Mouse (Mus musculus) heart, embryonic 10.5 days (tissue): ENCODE measurements around the gene Olfr455. TPM values are rescaled to one million over a fixed set of nuclear protein-coding genes. Genes with fewer than 3 reads are reported as not detected.

Experiments used
- DNase-seq: peaks from one replicate; pipeline ENCODE4 v3.0.0-alpha.2; 2017; ENCODE audit warnings: low spot score
- H3K27ac ChIP-seq: fragments of 300-500 bp; sonication (generic); 2 replicates; pipeline ENCODE4 v1.5.1; 2016; ENCODE audit warnings: mild to moderate bottlenecking
- H3K27me3 ChIP-seq: fragments of 300-500 bp; sonication (generic); 2 replicates; pipeline ENCODE4 v1.6.1; 2016; ENCODE audit warnings: mild to moderate bottlenecking; ENCODE audit not compliant: poor library complexity, insufficient read depth, severe bottlenecking
- H3K36me3 ChIP-seq: fragments of 300-500 bp; sonication (generic); 2 replicates; pipeline ENCODE4 v1.6.1; 2016; ENCODE audit warnings: mild to moderate bottlenecking, moderate library complexity
- H3K4me1 ChIP-seq: fragments of 300-500 bp; sonication (generic); 2 replicates; pipeline ENCODE4 v1.6.1; 2016; ENCODE audit warnings: mild to moderate bottlenecking
- H3K4me3 ChIP-seq: fragments of 300-500 bp; sonication (generic); 2 replicates; pipeline ENCODE4 v1.5.1; 2016; ENCODE audit warnings: mild to moderate bottlenecking, moderate library complexity
- H3K9me3 ChIP-seq: fragments of 300-500 bp; sonication (generic); 2 replicates; pipeline ENCODE4 v1.6.1; 2016; ENCODE audit warnings: mild to moderate bottlenecking, moderate library complexity
- WGBS: fragments of 180-500 bp; shearing (Covaris S2); methylation state at CpG from one replicate; pipeline ENCODE4 v1.1.7; 2016; 5-methylcytosine and 5-hydroxymethylcytosine counted together
- polyA plus RNA-seq: library from polyadenylated mRNA; unstranded; fragments of >200 nt; fragmentation: Nextera tagmentation; extraction: Ambion mirVana; gene quantifications from 2 replicates; pipeline ENCODE4 v1.2.1, GENCODE M21; 2016

Gene Olfr455
- polyA plus RNA-seq, 1 experiment from 2014 or later = not detected

DNA sequence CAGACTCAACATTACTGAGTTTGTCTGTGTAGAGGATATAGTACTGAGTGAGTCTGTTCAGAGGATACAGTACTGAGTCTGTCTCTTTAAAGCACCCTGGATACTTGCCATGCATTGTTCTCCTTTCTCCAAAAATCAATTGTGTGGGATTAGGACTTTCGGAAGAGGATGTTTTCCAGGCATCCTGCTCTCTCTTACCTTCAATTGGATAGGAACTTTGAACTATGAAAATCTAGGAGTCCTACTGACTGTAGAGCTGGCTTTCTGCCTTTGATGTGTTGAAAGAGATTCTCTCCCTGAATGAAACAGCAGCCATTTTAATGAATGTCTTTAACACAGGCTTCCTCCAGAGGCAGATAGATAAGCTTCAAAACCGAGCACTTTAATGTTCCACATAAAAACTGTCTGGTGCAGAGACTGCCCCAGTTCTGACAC lies 1.9 kb downstream of the Olfr455 start:
- H3K4me3 ChIP-seq = no peak overlapping the region
- H3K27ac ChIP-seq = no peak overlapping the region
- H3K36me3 ChIP-seq = no peaks in the 10 kb centered on the region
- H3K9me3 ChIP-seq = no peaks in the 10 kb centered on the region
- no peaks in the 10 kb centered on the region for H3K27me3 ChIP-seq
- no peak for DNase-seq
- 43% methylated on average over 2 of the region's 2 CpGs for WGBS
- H3K4me1 ChIP-seq = no peaks in the 10 kb centered on the region

GRCm38 (mm10) chr6:42544846-42545245 lies 2.5 kb downstream of the Olfr455 start:
- Histone ChIP-seq H3K4me3 (no peak overlapping the region), H3K9me3 (no peaks in the 10 kb centered on the region), H3K4me1 (no peaks in the 10 kb centered on the region), H3K36me3 (no peaks in the 10 kb centered on the region), H3K27ac (no peak overlapping the region), H3K27me3 (no peaks in the 10 kb centered on the region)
- 15% methylated on average over 1 of the region's 1 CpGs for WGBS
- DNase-seq = no peak

GRCm38 (mm10) chr6:42542036-42543031 lies 5.1 kb downstream of the Olfr455 start:
- no peak for DNase-seq
- Histone ChIP-seq H3K4me3 (no peak overlapping the region), H3K27ac (no peak overlapping the region), H3K4me1 (no peaks in the 10 kb centered on the region), H3K36me3 (no peaks in the 10 kb centered on the region), H3K9me3 (no peaks in the 10 kb centered on the region), H3K27me3 (no peaks in the 10 kb centered on the region)
- 69% methylated on average over 4 of the region's 4 CpGs for WGBS

GRCm38 (mm10) chr6:42540681-42541080 lies 6.7 kb downstream of the Olfr455 start:
- Histone ChIP-seq H3K4me1 (no peaks in the 10 kb centered on the region), H3K9me3 (no peaks in the 10 kb centered on the region), H3K36me3 (no peaks in the 10 kb centered on the region), H3K4me3 (no peak overlapping the region), H3K27me3 (no peaks in the 10 kb centered on the region), H3K27ac (no peak overlapping the region)
- WGBS = 86% methylated on average over 1 of the region's 1 CpGs
- DNase-seq = no peak

- DNase-seq = no peak
- H3K27me3 ChIP-seq = no peaks in the 10 kb centered on the region
- H3K9me3 ChIP-seq = no peaks in the 10 kb centered on the region
- H3K4me3 ChIP-seq = no peak overlapping the region
- no peak overlapping the region for H3K27ac ChIP-seq
- H3K4me1 ChIP-seq = no peaks in the 10 kb centered on the region
- WGBS = 89% methylated on average over 1 of the region's 1 CpGs
- no peaks in the 10 kb centered on the region for H3K36me3 ChIP-seq
Measured at GRCm38 (mm10) chr6:42539711-42540110, 7.7 kb downstream of the Olfr455 start.

DNA sequence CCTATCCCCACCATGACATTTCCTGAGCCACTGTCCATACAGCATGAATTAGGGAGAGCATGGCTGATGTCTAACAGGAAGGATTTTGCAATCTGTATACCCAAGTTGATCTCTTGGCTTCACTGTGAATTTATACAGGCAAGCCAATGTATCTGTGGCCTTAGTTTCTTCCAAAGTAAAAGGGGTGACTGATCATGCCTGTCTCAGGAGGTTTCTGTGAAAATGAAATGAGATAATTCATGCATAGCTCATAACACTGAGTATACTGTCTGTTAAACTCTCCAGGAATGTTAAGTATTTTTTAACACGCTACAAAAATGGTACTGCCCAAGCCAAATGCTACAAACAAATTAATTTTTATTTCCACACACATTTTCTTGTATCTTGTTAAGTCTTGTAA lies 33.9 kb downstream of the Olfr455 start:
- Histone ChIP-seq H3K36me3 (no peaks in the 10 kb centered on the region), H3K27me3 (no peaks in the 10 kb centered on the region), H3K27ac (no peak overlapping the region), H3K4me1 (no peaks in the 10 kb centered on the region), H3K4me3 (no peak overlapping the region), H3K9me3 (no peaks in the 10 kb centered on the region)
- no peak for DNase-seq
- WGBS = 72% methylated on average over 1 of the region's 1 CpGs

GRCm38 (mm10) chr6:42509311-42509710 lies 38.1 kb downstream of the Olfr455 start:
- no peaks in the 10 kb centered on the region for H3K9me3 ChIP-seq
- H3K36me3 ChIP-seq = no peaks in the 10 kb centered on the region
- no peak overlapping the region for H3K4me3 ChIP-seq
- DNase-seq = no peak
- no peak overlapping the region for H3K27ac ChIP-seq
- H3K4me1 ChIP-seq = no peaks in the 10 kb centered on the region
- no peaks in the 10 kb centered on the region for H3K27me3 ChIP-seq

- Histone ChIP-seq H3K4me1 (no peaks in the 10 kb centered on the region), H3K36me3 (no peaks in the 10 kb centered on the region), H3K4me3 (no peak overlapping the region), H3K9me3 (no peaks in the 10 kb centered on the region), H3K27me3 (no peaks in the 10 kb centered on the region), H3K27ac (no peak overlapping the region)
- WGBS = 79% methylated on average over 2 of the region's 2 CpGs
- no peak for DNase-seq
Measured at GRCm38 (mm10) chr6:42503478-42503877, 43.9 kb downstream of the Olfr455 start.

- no peak for DNase-seq
- H3K27ac ChIP-seq = no peak overlapping the region
- H3K4me1 ChIP-seq = no peaks in the 10 kb centered on the region
- H3K36me3 ChIP-seq = no peaks in the 10 kb centered on the region
- H3K9me3 ChIP-seq = no peaks in the 10 kb centered on the region
- 57% methylated on average over 1 of the region's 1 CpGs for WGBS
- H3K4me3 ChIP-seq = no peak overlapping the region
- H3K27me3 ChIP-seq = no peaks in the 10 kb centered on the region
Measured at GRCm38 (mm10) chr6:42489731-42490130, 57.7 kb downstream of the Olfr455 start.

GRCm38 (mm10) chr6:42487114-42487513 lies 60.3 kb downstream of the Olfr455 start, which contains the start of gene Olfr456:
Gene Olfr456, minus strand, starts transcription at chr6:42487214.
- Histone ChIP-seq H3K36me3 (no peaks in the 10 kb centered on the region), H3K4me1 (no peaks in the 10 kb centered on the region), H3K27ac (no peak within 1 kb of the TSS), H3K27me3 (no peaks in the 10 kb centered on the region), H3K4me3 (no peak within 1 kb of the TSS), H3K9me3 (no peaks in the 10 kb centered on the region)
- DNase-seq = no peak
- 69% methylated on average over 1 of the region's 1 CpGs for WGBS

Other genes with a start within 250 kb of the Olfr455 start
- 0.21 and 0.30 TPM in 2 replicates for gene Fam131b, start 222.9 kb downstream of the Olfr455 start, polyA plus RNA-seq
- gene Zyx, start 198.0 kb downstream of the Olfr455 start, polyA plus RNA-seq = 165 and 193 TPM in 2 replicates
- 3.0 and 4.8 TPM in 2 replicates for gene Epha1, start 174.3 kb downstream of the Olfr455 start, polyA plus RNA-seq
- not detected in 2 replicates for gene Tas2r143, start 147.3 kb downstream of the Olfr455 start, polyA plus RNA-seq
- not detected in 2 replicates for gene Tas2r135, start 142.2 kb downstream of the Olfr455 start, polyA plus RNA-seq
- gene Tas2r126, start 113.1 kb downstream of the Olfr455 start, polyA plus RNA-seq = not detected in 2 replicates
- 0.19 TPM in 1 of 2 replicates, not detected in the other for gene Olfr458, start 82.4 kb downstream of the Olfr455 start, polyA plus RNA-seq
- gene Olfr457, start 71.3 kb downstream of the Olfr455 start, polyA plus RNA-seq = not detected in 2 replicates
- 0.13 TPM in 1 of 2 replicates, not detected in the other for gene Olfr456, start 60.4 kb downstream of the Olfr455 start, polyA plus RNA-seq
- gene Tcaf3, start 50.1 kb upstream of the Olfr455 start, polyA plus RNA-seq = not detected in 2 replicates
- 3.6 and 3.9 TPM in 2 replicates for gene Tcaf2, start 97.7 kb upstream of the Olfr455 start, polyA plus RNA-seq
- gene Tcaf1, start 162.5 kb upstream of the Olfr455 start, polyA plus RNA-seq = 56.8 and 62.2 TPM in 2 replicates
- gene Olfr453, start 191.8 kb upstream of the Olfr455 start, polyA plus RNA-seq = not detected in 2 replicates
- gene Olfr38, start 208.8 kb upstream of the Olfr455 start, polyA plus RNA-seq = not detected in 2 replicates
- not detected in 2 replicates for gene Olfr452, start 237.5 kb upstream of the Olfr455 start, polyA plus RNA-seq